Mouse (Mus musculus): ENCODE results near the gene Prss53. TPM values are rescaled to one million over a fixed set of nuclear protein-coding genes. Genes with fewer than 3 reads are reported as not detected.

The Prss53 gene
- polyA plus RNA-seq, 1 experiment from 2014 or later, result 1.3 TPM

Other genes with a start within 250 kb of the Prss53 start
- gene Bcl7c, start 182.0 kb downstream of the Prss53 start, polyA plus RNA-seq (2015; fragmentation: Nextera tagmentation; extraction: Ambion mirVana), result 52.9 and 59.2 TPM in 2 replicates
- 3.7 and 3.8 TPM in 2 replicates for gene Ctf1, start 178.2 kb downstream of the Prss53 start, polyA plus RNA-seq (2015; fragmentation: Nextera tagmentation; extraction: Ambion mirVana)
- 0.12 and 0.15 TPM in 2 replicates for gene Ctf2, start 158.8 kb downstream of the Prss53 start, polyA plus RNA-seq (2015; fragmentation: Nextera tagmentation; extraction: Ambion mirVana)
- 10.8 and 12.1 TPM in 2 replicates for gene Fbxl19, start 146.4 kb downstream of the Prss53 start, polyA plus RNA-seq (2015; fragmentation: Nextera tagmentation; extraction: Ambion mirVana)
- 8.1 and 9.8 TPM in 2 replicates for gene Orai3, start 121.2 kb downstream of the Prss53 start, polyA plus RNA-seq (2015; fragmentation: Nextera tagmentation; extraction: Ambion mirVana)
- gene Setd1a, start 114.3 kb downstream of the Prss53 start, polyA plus RNA-seq (2015; fragmentation: Nextera tagmentation; extraction: Ambion mirVana), result 21.5 and 21.6 TPM in 2 replicates
- gene Gm49388, start 105.4 kb downstream of the Prss53 start, polyA plus RNA-seq (2015; fragmentation: Nextera tagmentation; extraction: Ambion mirVana), result not detected in 2 replicates
- 8.9 and 10.2 TPM in 2 replicates for gene Hsd3b7, start 90.4 kb downstream of the Prss53 start, polyA plus RNA-seq (2015; fragmentation: Nextera tagmentation; extraction: Ambion mirVana)
- 19.5 and 21.8 TPM in 2 replicates for gene Stx4a, start 66.7 kb downstream of the Prss53 start, polyA plus RNA-seq (2015; fragmentation: Nextera tagmentation; extraction: Ambion mirVana)
- gene Stx1b, start 66.4 kb downstream of the Prss53 start, polyA plus RNA-seq (2015; fragmentation: Nextera tagmentation; extraction: Ambion mirVana), result 70.0 and 72.9 TPM in 2 replicates
- gene Zfp646, start 14.7 kb downstream of the Prss53 start, polyA plus RNA-seq (2015; fragmentation: Nextera tagmentation; extraction: Ambion mirVana), result 10.6 and 11.4 TPM in 2 replicates
- 46.8 and 48.1 TPM in 2 replicates for gene Zfp668, start 14.1 kb downstream of the Prss53 start, polyA plus RNA-seq (2015; fragmentation: Nextera tagmentation; extraction: Ambion mirVana)
- gene Gm21974, start 4.5 kb upstream of the Prss53 start, polyA plus RNA-seq (2015; fragmentation: Nextera tagmentation; extraction: Ambion mirVana), result not detected in 2 replicates
- gene Vkorc1, start 4.6 kb upstream of the Prss53 start, polyA plus RNA-seq (2015; fragmentation: Nextera tagmentation; extraction: Ambion mirVana), result 52.9 and 58.8 TPM in 2 replicates
- 61.3 and 66.6 TPM in 2 replicates for gene Bckdk, start 13.1 kb upstream of the Prss53 start, polyA plus RNA-seq (2015; fragmentation: Nextera tagmentation; extraction: Ambion mirVana)
- 50.7 and 53.1 TPM in 2 replicates for gene Kat8, start 21.5 kb upstream of the Prss53 start, polyA plus RNA-seq (2015; fragmentation: Nextera tagmentation; extraction: Ambion mirVana)
- 0.29 and 0.35 TPM in 2 replicates for gene Prss8, start 39.1 kb upstream of the Prss53 start, polyA plus RNA-seq (2015; fragmentation: Nextera tagmentation; extraction: Ambion mirVana)
- 10.4 and 15.5 TPM in 2 replicates for gene Prss36, start 55.8 kb upstream of the Prss53 start, polyA plus RNA-seq (2015; fragmentation: Nextera tagmentation; extraction: Ambion mirVana)
- 380 and 381 TPM in 2 replicates for gene Fus, start 76.5 kb upstream of the Prss53 start, polyA plus RNA-seq (2015; fragmentation: Nextera tagmentation; extraction: Ambion mirVana)
- gene Pycard, start 102.9 kb upstream of the Prss53 start, polyA plus RNA-seq (2015; fragmentation: Nextera tagmentation; extraction: Ambion mirVana), result 6.5 and 7.9 TPM in 2 replicates
- gene Trim72, start 113.0 kb upstream of the Prss53 start, polyA plus RNA-seq (2015; fragmentation: Nextera tagmentation; extraction: Ambion mirVana), result 0.10 TPM in 1 of 2 replicates, not detected in the other
- 1.3 and 1.4 TPM in 2 replicates for gene Itgam, start 171.7 kb upstream of the Prss53 start, polyA plus RNA-seq (2015; fragmentation: Nextera tagmentation; extraction: Ambion mirVana)
- not detected in 2 replicates for gene Gm49368, start 171.7 kb upstream of the Prss53 start, polyA plus RNA-seq (2015; fragmentation: Nextera tagmentation; extraction: Ambion mirVana)
- gene Itgax, start 238.6 kb upstream of the Prss53 start, polyA plus RNA-seq (2015; fragmentation: Nextera tagmentation; extraction: Ambion mirVana), result 0.04 and 0.08 TPM in 2 replicates